Mouse (Mus musculus): ENCODE results near the gene Palm2. TPM values are rescaled to one million over a fixed set of nuclear protein-coding genes. Genes with fewer than 3 reads are reported as not detected.

The Palm2 gene
- polyA plus RNA-seq, 1 experiment: not detected

DNA sequence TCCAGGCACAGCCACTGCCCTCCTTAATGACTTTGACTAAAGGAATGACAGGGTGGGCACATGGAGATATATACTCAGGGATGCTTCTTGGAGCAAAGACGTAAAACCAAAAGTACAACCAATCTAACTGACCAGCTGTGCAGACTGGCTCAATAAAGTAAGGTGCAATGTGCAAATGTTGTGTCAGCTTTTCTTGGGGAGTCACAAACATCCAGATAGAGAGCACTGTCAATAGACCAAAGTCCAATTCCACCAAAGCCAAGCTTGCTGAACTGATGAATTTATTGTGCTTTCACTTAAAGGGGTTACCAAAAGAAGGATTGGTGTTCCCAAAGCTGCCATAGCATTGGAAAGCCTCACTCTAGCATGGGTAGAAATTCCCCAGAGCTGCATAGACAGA, 77.7 kb downstream of the Palm2 start:
- DNase-seq (ENCODE audit: low read depth in 1 of 2, low spot score in 2 of 2): no peak
- no peak for TF ChIP-seq POLR2A (IDR thresholded peaks at IDR 0.05; ENCODE audit: low read depth, low read length)
- 89% methylated on average over 1 of the region's 1 CpGs for WGBS

DNA sequence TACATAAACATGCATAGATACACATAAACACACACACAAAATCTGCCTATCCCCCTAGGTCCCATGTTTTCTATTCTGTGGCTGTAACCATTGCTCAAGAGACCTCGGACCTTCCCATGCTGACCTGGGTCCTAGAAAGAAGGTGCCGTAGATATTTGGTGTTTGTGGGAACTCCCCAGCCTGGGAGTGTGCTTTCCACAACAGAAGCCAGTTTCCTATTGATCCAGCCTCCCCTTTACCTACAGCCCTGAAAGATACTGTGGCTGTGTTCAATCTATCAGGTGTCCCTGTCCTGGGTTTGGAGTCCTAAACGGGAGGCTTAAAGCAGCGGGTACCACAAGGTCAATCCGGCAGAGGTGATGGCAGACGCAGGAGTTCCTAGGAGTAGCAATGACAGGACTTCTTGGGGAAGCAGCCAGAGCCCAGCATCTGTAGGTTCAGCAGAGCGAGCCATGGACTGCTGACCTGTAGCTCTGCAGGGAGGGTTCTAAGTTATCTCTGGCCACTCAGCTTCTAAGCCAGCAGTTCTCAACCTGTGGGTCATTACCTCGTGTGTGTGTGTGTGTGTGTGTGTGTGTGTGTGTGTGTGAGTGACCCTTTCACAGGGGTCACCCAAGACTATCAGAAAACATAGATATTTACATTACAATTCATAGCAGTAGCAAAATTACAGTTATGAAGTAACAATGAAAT, 79.3 kb downstream of the Palm2 start:
- no peak for DNase-seq (ENCODE audit: low read depth in 1 of 2, low spot score in 2 of 2)
- Histone ChIP-seq H3K27me3 (ENCODE audit: control insufficient read depth, insufficient read depth, low read length) (no peaks in the 10 kb centered on the region), H3K4me1 (ENCODE audit: control insufficient read depth, insufficient read depth, insufficient read length) (no peaks in the 10 kb centered on the region), H3K4me3 (ENCODE audit: extremely low read depth, insufficient read depth, insufficient read length) (no peak overlapping the region), H3K36me3 (ENCODE audit: control insufficient read depth, insufficient read depth, low read length) (no peaks in the 10 kb centered on the region), H3K27ac (ENCODE audit: insufficient read depth, low read length) (no peak overlapping the region)
- TF ChIP-seq CTCF (IDR thresholded peaks at IDR 0.05; ENCODE audit: extremely low read depth, insufficient read depth, insufficient read length, insufficient replicate concordance): no peak
- no peak for TF ChIP-seq POLR2A (IDR thresholded peaks at IDR 0.05; ENCODE audit: low read depth, low read length)
- 78% methylated on average over 8 of the region's 8 CpGs for WGBS

More for the DNA sequence above, 77.7 kb downstream of the Palm2 start:
- Histone ChIP-seq H3K27me3 (ENCODE audit: control insufficient read depth, insufficient read depth, low read length) (no peaks in the 10 kb centered on the region), H3K27ac (ENCODE audit: insufficient read depth, low read length) (no peak overlapping the region), H3K4me1 (ENCODE audit: control insufficient read depth, insufficient read depth, insufficient read length) (no peaks in the 10 kb centered on the region), H3K4me3 (ENCODE audit: extremely low read depth, insufficient read depth, insufficient read length) (no peak overlapping the region), H3K36me3 (ENCODE audit: control insufficient read depth, insufficient read depth, low read length) (no peaks in the 10 kb centered on the region)

DNA sequence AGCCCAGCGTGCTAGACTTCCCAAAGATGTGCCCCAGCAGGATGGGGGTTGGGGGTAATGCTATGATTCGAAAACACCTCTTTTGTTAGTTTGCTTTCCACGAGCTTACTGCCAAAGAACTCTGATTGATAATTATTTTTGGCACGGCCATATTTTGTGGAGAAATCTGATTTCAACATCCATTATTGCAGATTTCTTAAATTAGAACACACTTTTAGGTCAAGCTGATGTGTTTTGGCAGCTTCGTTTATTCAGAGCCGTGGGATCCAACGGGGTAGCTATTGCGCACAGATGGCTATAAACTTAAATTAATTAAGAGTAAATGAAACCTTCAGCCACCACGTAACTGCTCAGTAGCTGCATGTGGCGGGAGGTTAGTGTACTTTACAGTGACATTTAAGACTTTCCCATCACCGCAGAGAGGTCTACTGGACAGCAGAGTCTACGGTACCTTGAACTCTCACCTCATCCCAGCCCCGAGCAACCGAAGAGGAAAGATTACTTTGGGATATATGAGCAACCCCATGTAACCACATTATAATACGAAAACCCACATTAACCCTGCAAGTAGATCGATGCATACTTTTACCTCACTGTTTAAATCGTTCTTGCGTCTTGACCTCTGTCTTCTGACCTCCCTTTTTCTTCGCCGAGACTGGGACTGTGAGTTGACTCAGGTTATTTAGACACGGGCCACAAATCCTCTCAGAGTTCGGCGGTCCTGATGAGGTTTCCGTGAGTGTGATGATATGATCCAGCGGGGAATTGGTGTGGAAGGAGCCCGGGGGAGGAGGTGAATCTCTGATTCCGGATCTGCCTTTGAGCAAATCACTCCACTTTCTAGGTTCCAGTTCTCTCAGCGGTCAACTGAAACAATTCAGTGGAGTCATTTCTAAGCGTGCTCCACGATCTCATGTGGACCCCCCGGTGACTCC, 80.2 kb downstream of the Palm2 start:
- no peaks in the 10 kb centered on the region for H3K36me3 ChIP-seq (ENCODE audit: control insufficient read depth, insufficient read depth, low read length)
- H3K27ac ChIP-seq (ENCODE audit: insufficient read depth, low read length): no peak overlapping the region
- no peak overlapping the region for H3K4me3 ChIP-seq (ENCODE audit: extremely low read depth, insufficient read depth, insufficient read length)
- H3K27me3 ChIP-seq (ENCODE audit: control insufficient read depth, insufficient read depth, low read length): no peaks in the 10 kb centered on the region
- WGBS: 90% methylated on average over 31 of the region's 31 CpGs
- no peaks in the 10 kb centered on the region for H3K4me1 ChIP-seq (ENCODE audit: control insufficient read depth, insufficient read depth, insufficient read length)
- no peak for DNase-seq (ENCODE audit: low read depth in 1 of 2, low spot score in 2 of 2)
- TF ChIP-seq CTCF (IDR thresholded peaks at IDR 0.05; ENCODE audit: extremely low read depth, insufficient read depth, insufficient read length, insufficient replicate concordance) (no peak), POLR2A (IDR thresholded peaks at IDR 0.05; ENCODE audit: low read depth, low read length) (no peak)

DNA sequence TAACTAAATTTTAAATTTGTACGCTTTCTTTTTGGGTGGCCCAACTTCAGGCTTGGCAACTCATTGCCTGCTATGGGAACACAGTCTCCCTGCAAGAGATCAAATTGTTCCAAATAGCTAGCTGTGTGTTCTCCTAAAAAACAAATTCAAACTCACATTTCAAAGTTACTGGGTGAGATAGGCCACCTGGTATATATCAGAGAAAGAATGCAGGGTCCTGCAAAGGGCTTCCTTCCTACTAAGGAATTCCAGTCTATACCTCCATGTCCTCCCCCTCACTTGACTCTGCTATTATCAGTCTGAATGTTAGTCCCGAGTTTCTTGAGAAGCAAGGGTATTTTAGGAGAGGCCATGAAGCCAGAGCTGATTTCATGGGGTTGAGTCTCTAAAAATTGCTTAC, 81.3 kb downstream of the Palm2 start:
- H3K27ac ChIP-seq (ENCODE audit: insufficient read depth, low read length): no peak overlapping the region
- no peaks in the 10 kb centered on the region for H3K36me3 ChIP-seq (ENCODE audit: control insufficient read depth, insufficient read depth, low read length)
- no peak for DNase-seq (ENCODE audit: low read depth in 1 of 2, low spot score in 2 of 2)
- H3K4me3 ChIP-seq (ENCODE audit: extremely low read depth, insufficient read depth, insufficient read length): no peak overlapping the region
- H3K4me1 ChIP-seq (ENCODE audit: control insufficient read depth, insufficient read depth, insufficient read length): no peaks in the 10 kb centered on the region
- H3K27me3 ChIP-seq (ENCODE audit: control insufficient read depth, insufficient read depth, low read length): no peaks in the 10 kb centered on the region
- TF ChIP-seq CTCF (IDR thresholded peaks at IDR 0.05; ENCODE audit: extremely low read depth, insufficient read depth, insufficient read length, insufficient replicate concordance) (no peak), POLR2A (IDR thresholded peaks at IDR 0.05; ENCODE audit: low read depth, low read length) (no peak)
- 82% methylated on average over 2 of the region's 2 CpGs for WGBS

DNA sequence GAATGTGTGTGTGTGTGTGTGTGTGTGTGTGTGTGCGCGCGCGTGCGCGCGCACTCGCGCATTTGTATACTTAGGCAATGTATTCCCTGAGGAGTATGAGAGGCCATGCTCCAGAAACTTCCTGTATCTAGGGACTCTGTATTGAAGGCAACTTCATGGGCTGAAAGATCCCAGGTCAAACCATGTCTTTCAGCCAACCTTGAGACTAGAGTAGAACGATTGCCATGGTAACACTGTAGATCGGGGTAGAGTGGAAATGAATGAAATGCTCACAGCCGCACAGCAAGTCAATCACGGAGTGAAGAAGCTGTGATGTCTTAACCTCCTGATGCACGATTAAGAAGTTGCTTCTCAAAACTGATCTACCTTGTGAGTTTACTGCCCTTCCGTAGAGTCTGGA, 89.4 kb downstream of the Palm2 start:
- no peaks in the 10 kb centered on the region for H3K27me3 ChIP-seq (ENCODE audit: control insufficient read depth, insufficient read depth, low read length)
- H3K4me3 ChIP-seq (ENCODE audit: extremely low read depth, insufficient read depth, insufficient read length): no peak overlapping the region
- TF ChIP-seq POLR2A (IDR thresholded peaks at IDR 0.05; ENCODE audit: low read depth, low read length): no peak
- no peak for TF ChIP-seq CTCF (IDR thresholded peaks at IDR 0.05; ENCODE audit: extremely low read depth, insufficient read depth, insufficient read length, insufficient replicate concordance)
- no peaks in the 10 kb centered on the region for H3K36me3 ChIP-seq (ENCODE audit: control insufficient read depth, insufficient read depth, low read length)
- 97% methylated on average over 15 of the region's 15 CpGs for WGBS
- H3K4me1 ChIP-seq (ENCODE audit: control insufficient read depth, insufficient read depth, insufficient read length): no peaks in the 10 kb centered on the region
- no peak overlapping the region for H3K27ac ChIP-seq (ENCODE audit: insufficient read depth, low read length)
- DNase-seq (ENCODE audit: low read depth in 1 of 2, low spot score in 2 of 2): no peak

DNA sequence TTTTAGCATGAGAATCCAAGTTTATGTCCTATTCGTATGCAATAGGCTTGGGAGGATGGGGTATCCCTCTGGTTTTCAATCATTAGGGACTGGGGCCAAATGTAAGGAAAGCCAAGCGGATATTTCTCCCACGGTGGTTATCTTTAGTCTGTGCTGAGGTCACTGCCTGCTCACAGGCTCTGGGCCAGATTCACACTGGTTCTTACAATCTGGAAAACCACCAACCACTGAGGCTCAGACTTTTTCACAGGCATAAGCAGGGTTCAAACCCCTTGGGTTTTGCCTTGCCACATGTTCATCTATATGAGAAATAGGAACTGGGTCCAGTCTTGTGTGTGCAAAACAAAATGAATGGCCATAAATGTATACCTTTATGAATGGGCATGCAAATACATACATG, 90.4 kb downstream of the Palm2 start:
- no peak for DNase-seq (ENCODE audit: low read depth in 1 of 2, low spot score in 2 of 2)
- Histone ChIP-seq H3K4me1 (ENCODE audit: control insufficient read depth, insufficient read depth, insufficient read length) (no peaks in the 10 kb centered on the region), H3K27me3 (ENCODE audit: control insufficient read depth, insufficient read depth, low read length) (no peaks in the 10 kb centered on the region), H3K36me3 (ENCODE audit: control insufficient read depth, insufficient read depth, low read length) (no peaks in the 10 kb centered on the region), H3K27ac (ENCODE audit: insufficient read depth, low read length) (no peak overlapping the region), H3K4me3 (ENCODE audit: extremely low read depth, insufficient read depth, insufficient read length) (no peak overlapping the region)
- TF ChIP-seq POLR2A (IDR thresholded peaks at IDR 0.05; ENCODE audit: low read depth, low read length) (no peak), CTCF (IDR thresholded peaks at IDR 0.05; ENCODE audit: extremely low read depth, insufficient read depth, insufficient read length, insufficient replicate concordance) (no peak)
- WGBS: 74% methylated on average over 3 of the region's 3 CpGs

Data from spleen, adult 2 months (tissue).